Mouse (Mus musculus): ENCODE results near the gene Tbc1d25.

DNA sequence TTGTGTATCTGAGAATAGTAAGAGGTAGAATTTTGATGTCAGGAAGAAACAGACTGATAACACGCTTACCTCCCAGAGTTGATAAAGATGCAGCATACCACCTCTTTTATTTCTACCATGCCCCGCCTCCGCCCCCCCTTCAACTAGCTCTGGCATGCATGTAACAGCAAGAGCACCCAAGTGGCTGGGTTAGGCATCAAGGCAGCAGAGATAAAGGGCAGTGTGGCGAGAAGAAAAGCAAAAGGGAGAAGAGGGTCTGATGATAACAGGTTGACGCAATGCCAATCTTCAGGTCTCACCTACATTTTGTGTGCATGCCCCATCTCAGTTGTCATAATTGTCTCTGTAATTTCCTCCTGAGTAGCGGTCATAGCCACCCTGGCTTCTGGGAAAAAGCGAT lies 33.0 kb downstream of the Tbc1d25 start:
- no peak for TF ChIP-seq CTCF (conservative IDR thresholded peaks at IDR 0.05; ENCODE audit: low read length)
- no peak for TF ChIP-seq POU5F1 (IDR thresholded peaks at IDR 0.05; ENCODE audit: borderline replicate concordance, low read length)
- TF ChIP-seq NANOG (IDR thresholded peaks at IDR 0.05; ENCODE audit: borderline replicate concordance, low read length): no peak
